Mouse (Mus musculus) urinary bladder, postnatal 36 days (tissue): ENCODE data around the gene Slc44a3.
A peak's percentile ranks its signal among the peaks of the same experiment; 100 is the strongest.

Source experiments
- DNase-seq, 2 experiments: peaks; one replicate each; pipeline ENCODE4 v3.0.0; 2022; ENCODE audit warnings: low spot score in 2 of 2, mixed read lengths in 1 of 2

Slc44a3 gene

GRCm38 (mm10) chr3:121532176-121532575 lies at the start of gene Slc44a3:
Gene Slc44a3 (minus strand): TSS chr3:121532404.
- DNase-seq, result peak; percentile 51 to 65

GRCm38 (mm10) chr3:121579880-121580549 lies 47.8 kb upstream of the Slc44a3 start:
- no peak for DNase-seq

GRCm38 (mm10) chr3:121579402-121579801 lies 47.2 kb upstream of the Slc44a3 start:
- no peak for DNase-seq

- no peak for DNase-seq
These were observed 46.5 kb upstream of the Slc44a3 start for GRCm38 (mm10) chr3:121578706-121579105.

DNA sequence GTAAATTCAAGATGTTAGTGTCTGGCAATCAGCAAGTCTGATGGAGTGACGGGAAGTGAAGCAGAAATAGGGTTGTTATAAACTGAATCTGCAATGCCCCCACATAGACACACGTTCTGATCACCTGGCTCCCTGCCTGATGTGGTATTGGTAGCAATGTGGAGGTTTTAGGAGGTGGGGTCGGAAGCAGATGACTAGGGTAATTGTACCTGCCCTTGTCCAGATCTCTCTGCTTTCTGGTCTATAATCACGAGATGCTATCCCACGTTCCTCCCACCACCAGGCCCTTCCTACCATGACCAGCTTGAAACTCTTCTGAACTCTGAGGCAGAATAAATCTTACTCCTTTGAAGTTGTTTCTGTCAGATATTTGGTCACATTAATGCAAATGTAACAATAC lies 45.4 kb upstream of the Slc44a3 start:
- DNase-seq, result no peak

- DNase-seq, result peak; percentile 28 to 39
These were observed 44.9 kb upstream of the Slc44a3 start for GRCm38 (mm10) chr3:121577032-121577591.

DNA sequence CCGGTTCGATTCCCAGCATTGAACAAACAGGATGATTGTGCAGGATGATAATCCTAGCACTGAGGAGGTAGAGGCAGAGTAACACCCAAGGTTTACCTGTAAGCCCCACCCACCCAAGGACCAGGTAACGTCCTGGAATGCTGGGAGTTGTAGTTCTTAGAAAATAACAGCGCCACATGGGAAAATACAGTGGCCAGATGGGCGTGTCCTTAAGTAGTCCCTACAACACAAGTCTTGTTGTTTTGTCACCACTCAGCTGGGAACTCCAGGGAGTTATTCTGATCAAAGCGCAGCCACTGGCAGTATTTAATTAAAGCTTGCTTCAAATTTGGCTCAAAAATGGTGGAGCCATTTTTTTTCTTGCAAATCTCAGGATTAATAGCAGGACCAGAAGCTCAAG lies 44.2 kb upstream of the Slc44a3 start:
- DNase-seq, result no peak

DNA sequence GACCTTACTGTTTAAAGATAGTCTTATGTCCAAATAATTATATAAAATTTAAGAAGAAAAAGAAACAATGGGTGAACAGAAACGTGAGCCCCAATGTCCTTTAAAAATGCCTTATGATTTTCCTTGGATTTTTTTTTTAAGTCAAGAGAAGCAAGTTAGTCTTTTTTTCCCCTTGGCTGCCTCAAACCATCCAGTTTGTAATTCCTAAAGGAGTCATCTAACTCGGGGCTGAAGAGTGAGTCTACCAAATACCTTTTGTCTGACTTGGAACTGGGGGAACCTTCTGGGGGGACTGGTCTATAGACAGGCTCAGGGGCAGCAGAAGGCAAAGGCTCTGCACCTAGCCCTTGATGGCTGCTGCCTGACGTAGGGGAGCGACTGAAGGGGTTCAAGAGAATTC lies 42.2 kb upstream of the Slc44a3 start:
- DNase-seq, result no peak

- DNase-seq, result no peak
These were observed 41.7 kb upstream of the Slc44a3 start for GRCm38 (mm10) chr3:121573858-121574257.

- DNase-seq, result no peak
These were observed 39.3 kb upstream of the Slc44a3 start for GRCm38 (mm10) chr3:121571491-121571890.

DNA sequence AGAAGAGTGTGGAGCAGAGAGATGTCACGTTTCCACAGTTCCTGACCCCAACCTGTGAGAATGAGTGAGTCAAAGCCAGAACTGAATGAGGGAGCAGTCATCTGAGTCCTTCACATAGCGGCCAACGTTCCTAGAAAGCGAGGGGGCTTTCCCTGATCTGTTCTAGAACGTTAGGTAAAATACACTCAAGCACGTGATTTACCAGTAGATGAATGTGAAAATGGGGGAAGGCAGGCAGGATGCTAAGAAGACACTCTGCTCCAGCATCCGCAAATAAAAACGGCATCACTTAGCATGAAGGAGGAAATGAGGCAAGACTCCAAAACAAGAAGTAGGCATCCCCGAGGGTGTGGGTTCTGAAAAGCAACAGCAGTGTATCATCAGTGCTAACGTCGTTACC lies 38.4 kb upstream of the Slc44a3 start:
- no peak for DNase-seq

GRCm38 (mm10) chr3:121569767-121570166 lies 37.6 kb upstream of the Slc44a3 start:
- DNase-seq, result no peak

DNA sequence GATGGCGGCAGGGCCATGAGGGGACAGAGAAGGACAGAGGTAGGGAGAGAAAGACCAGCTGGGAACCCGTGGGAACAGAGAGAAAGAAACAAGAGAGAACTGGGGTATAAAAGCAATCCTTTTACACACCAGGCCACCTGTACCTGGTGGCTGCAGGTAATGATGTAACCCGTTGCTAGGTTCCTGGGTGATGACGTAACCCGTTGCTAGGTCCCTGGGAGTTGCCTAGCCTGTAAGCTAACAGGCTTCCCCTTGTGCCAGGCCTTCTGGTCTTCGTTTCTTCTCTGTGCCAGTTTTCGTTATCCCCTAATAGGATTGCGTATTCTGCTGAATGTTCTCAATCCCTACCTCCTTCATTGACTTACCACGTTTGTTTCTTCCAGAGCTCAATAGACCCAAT lies 36.8 kb upstream of the Slc44a3 start:
- DNase-seq, result no peak

- DNase-seq, result no peak
These were observed 35.7 kb upstream of the Slc44a3 start for GRCm38 (mm10) chr3:121567904-121568303.

DNA sequence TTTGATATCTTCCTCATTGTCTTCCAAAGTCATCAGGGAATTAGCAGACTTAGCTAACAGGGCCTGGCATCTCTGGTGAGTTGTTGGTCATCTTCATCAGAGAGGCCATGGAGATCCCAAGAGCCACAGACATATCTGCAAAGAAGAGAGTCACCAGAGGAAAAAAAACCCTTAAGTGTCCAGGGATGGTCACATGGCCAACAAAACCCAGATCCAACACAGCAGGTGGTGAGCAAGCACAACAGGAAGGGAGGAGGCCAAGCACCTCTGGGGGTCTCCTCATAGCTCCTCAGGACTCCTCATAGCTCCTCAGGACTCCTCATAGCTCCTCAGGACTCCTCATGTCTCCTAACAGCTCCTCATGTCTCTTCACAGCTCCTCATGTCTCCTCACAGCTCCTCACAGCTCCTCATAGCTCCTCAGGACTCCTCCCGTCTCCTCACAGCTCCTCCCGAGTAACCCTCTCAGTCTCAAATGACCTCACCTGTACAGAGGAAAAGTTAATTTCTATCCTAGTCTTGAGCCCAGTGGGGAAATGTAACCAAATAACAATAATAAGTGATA lies 35.2 kb upstream of the Slc44a3 start:
- no peak for DNase-seq

DNA sequence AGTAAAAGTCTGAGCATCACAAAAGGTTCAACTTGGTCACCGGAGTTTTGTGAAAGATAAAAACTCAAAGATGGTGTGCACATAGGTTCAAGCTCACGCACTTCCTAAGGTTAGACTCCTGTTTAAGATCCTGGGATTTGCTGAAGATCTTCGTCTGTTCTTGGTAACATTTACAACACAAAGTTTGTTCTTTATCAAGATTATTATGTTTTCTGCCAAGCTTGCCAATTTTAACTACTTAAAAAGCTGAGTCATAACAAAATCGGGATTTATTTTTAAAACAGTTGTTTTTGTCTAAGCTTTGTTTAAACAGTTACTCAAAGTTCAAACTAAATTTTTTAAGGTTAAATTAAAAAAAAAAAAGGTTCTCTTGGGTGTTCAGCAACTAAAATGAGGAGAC lies 34.7 kb upstream of the Slc44a3 start:
- no peak for DNase-seq

GRCm38 (mm10) chr3:121561803-121562202 lies 29.6 kb upstream of the Slc44a3 start:
- no peak for DNase-seq

GRCm38 (mm10) chr3:121560115-121560865 lies 28.1 kb upstream of the Slc44a3 start:
- DNase-seq, result no peak

DNA sequence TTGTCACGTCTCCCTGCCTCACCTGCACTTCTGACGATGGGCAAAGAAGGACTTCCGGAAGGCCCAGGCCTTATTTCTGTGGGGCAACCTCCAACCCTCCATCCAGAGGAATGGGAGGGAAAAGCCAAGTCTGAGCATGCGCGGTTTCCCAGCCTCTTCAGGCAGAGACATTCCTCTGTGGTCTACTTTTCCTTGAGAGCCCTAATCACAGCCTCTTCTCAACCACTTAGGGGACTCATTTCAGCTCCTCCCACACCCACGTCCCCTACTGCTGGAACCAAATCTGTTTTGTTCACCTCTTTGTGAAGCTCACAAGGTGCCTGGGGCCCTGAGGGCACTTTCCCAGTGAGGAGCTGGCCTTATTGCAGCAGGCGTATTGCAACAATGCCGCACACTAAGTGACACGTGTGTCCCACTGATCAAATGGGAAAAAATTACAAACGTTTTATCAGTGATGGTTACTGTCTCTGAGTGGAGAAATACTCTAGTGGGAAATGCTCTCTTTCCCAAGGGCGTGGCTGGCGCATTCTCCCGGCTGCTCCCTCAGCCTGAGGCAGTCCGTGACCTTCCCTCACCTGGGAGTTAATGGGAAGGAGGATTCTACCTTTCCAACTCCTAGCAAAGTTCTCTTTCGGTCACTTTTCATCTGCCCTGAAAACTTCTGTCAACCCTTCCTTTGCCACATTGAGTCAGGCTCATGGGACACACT lies 27.4 kb upstream of the Slc44a3 start:
- DNase-seq, result no peak

- DNase-seq, result no peak
These were observed 26.7 kb upstream of the Slc44a3 start for GRCm38 (mm10) chr3:121558861-121559260.

DNA sequence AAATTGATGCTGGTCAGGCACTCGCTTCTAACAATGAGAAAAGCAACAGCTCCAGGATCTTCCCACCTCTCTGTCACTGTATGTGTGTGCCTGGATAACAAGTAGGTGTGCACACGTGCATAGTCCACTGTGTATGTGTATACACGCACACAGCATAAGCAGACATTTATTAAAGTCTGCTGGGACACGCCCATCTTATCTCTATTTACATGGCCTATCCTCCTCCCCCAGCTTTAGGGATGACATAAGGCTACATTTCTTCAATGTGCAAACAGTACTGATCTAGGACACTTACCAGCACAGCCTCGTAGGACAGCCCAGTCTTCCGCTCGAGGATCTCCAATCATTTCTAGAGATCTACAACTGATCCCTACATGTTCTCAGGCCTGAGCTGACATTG lies 24.1 kb upstream of the Slc44a3 start:
- no peak for DNase-seq

- DNase-seq, result no peak
These were observed 21.1 kb upstream of the Slc44a3 start for GRCm38 (mm10) chr3:121553294-121553693.
